Mouse (Mus musculus): ENCODE data around the gene Lcmt1. TPM values are rescaled to one million over a fixed set of nuclear protein-coding genes. Genes with fewer than 3 reads are reported as not detected.

Lcmt1 gene
- total and polyA plus RNA-seq, 3 experiments, result 26.4 to 34.8 (median 27.6) TPM

- TF ChIP-seq MYC (IDR thresholded peaks at IDR 0.05; ENCODE audit: low read depth, low read length), result no peak
- no peak for TF ChIP-seq GABPA (IDR thresholded peaks at IDR 0.05; ENCODE audit: insufficient replicate concordance, low read depth, low read length)
Observed at GRCm38 (mm10) chr7:123361229-123361980, 8.2 kb upstream of the Lcmt1 start (continued).

- Histone ChIP-seq H3K4me2 (ENCODE audit: insufficient read depth, low read depth, poor library complexity, severe bottlenecking) (no peak overlapping the region), H3K27ac (ENCODE audit: insufficient read depth, low read depth) (no peak overlapping the region), H3K9ac (ENCODE audit: insufficient read depth, low read depth) (no peak overlapping the region), H3K79me2 (replicated peaks; ENCODE audit: control insufficient read depth, extremely low read depth, insufficient read depth, poor library complexity, severe bottlenecking) (peaks cover 50% of the 10 kb centered on the region), H3K4me1 (ENCODE audit: control insufficient read depth in 1 of 2, insufficient read depth in 2 of 2) (peaks cover 31 to 98% of the 10 kb centered on the region in 2 experiments), H3K36me3 (replicated peaks in 1 of 2; ENCODE audit: control insufficient read depth in 1 of 2, insufficient read depth in 1 of 2, low read length in 1 of 2) (peaks cover 0 to 54% of the 10 kb centered on the region in 2 experiments), H3K4me3 (replicated peaks in 1 of 3; ENCODE audit: low read depth in 2 of 3, low read length in 2 of 3, poor library complexity in 1 of 3) (no peak overlapping the region), H3K27me3 (replicated peaks) (no peaks in the 10 kb centered on the region), H3K9me3 (replicated peaks; ENCODE audit: low read length) (no peaks in the 10 kb centered on the region)
- DNase-seq (ENCODE audit: extremely low read depth), result no peak
- dilution Hi-C loops (cut with MboI; ENCODE audit: extremely low pct_ligation_motif_present, extremely low pct_unique_long_range_greater_than_20kb, low sequenced_read_pairs) (no loop called here), in situ Hi-C loops (cut with MboI; ENCODE audit: low pct_ligation_motif_present, low pct_unique_long_range_greater_than_20kb, low sequenced_read_pairs) (no loop called here)
- no peak for TF ChIP-seq ZNF384 (IDR thresholded peaks at IDR 0.05; ENCODE audit: low read depth, low read length)
Observed at GRCm38 (mm10) chr7:123362806-123363205, 6.8 kb upstream of the Lcmt1 start.

- Histone ChIP-seq H3K27ac (ENCODE audit: insufficient read depth, low read depth) (no peak overlapping the region), H3K4me1 (ENCODE audit: control insufficient read depth in 1 of 2, insufficient read depth in 2 of 2) (peaks cover 33 to 91% of the 10 kb centered on the region in 2 experiments)
- dilution Hi-C loops (cut with MboI; ENCODE audit: extremely low pct_ligation_motif_present, extremely low pct_unique_long_range_greater_than_20kb, low sequenced_read_pairs), result no loop called here
Observed at GRCm38 (mm10) chr7:123363971-123364370, 5.6 kb upstream of the Lcmt1 start.

GRCm38 (mm10) chr7:123365876-123366741 is 3.5 kb upstream of the Lcmt1 start:
- Histone ChIP-seq H3K79me2 (replicated peaks; ENCODE audit: control insufficient read depth, extremely low read depth, insufficient read depth, poor library complexity, severe bottlenecking) (peaks cover 40% of the 10 kb centered on the region), H3K27ac (ENCODE audit: insufficient read depth, low read depth) (no peak overlapping the region), H3K4me1 (ENCODE audit: control insufficient read depth in 1 of 2, insufficient read depth in 2 of 2) (peaks cover 30 to 78% of the 10 kb centered on the region in 2 experiments), H3K36me3 (replicated peaks in 1 of 2; ENCODE audit: control insufficient read depth in 1 of 2, insufficient read depth in 1 of 2, low read length in 1 of 2) (peaks cover 0 to 46% of the 10 kb centered on the region in 2 experiments), H3K9ac (ENCODE audit: insufficient read depth, low read depth) (no peak overlapping the region), H3K27me3 (replicated peaks) (no peaks in the 10 kb centered on the region), H3K4me2 (ENCODE audit: insufficient read depth, low read depth, poor library complexity, severe bottlenecking) (no peak overlapping the region), H3K4me3 (replicated peaks in 1 of 3; ENCODE audit: low read depth in 2 of 3, low read length in 2 of 3, poor library complexity in 1 of 3) (no peak overlapping the region), H3K9me3 (replicated peaks; ENCODE audit: low read length) (no peaks in the 10 kb centered on the region)
- dilution Hi-C loops (cut with MboI; ENCODE audit: extremely low pct_ligation_motif_present, extremely low pct_unique_long_range_greater_than_20kb, low sequenced_read_pairs), result no loop called here
- in situ Hi-C loops (cut with MboI; ENCODE audit: low pct_ligation_motif_present, low pct_unique_long_range_greater_than_20kb, low sequenced_read_pairs), result no loop called here
- no peak for DNase-seq (ENCODE audit: extremely low read depth)
- TF ChIP-seq MAX (IDR thresholded peaks at IDR 0.05; ENCODE audit: low read length), result no peak
- TF ChIP-seq MXI1 (IDR thresholded peaks at IDR 0.05; ENCODE audit: low read depth, low read length), result no peak
- TF ChIP-seq POLR2A (IDR thresholded peaks at IDR 0.05; ENCODE audit: low read depth, low read length), result no peak
- TF ChIP-seq JUND (conservative IDR thresholded peaks at IDR 0.05; ENCODE audit: low read depth, low read length), result no peak
- no peak for TF ChIP-seq BHLHE40 (IDR thresholded peaks at IDR 0.05; ENCODE audit: low read depth, low read length)

More at GRCm38 (mm10) chr7:123363971-123364370, 5.6 kb upstream of the Lcmt1 start:
- no peak for DNase-seq (ENCODE audit: extremely low read depth)
- Histone ChIP-seq H3K79me2 (replicated peaks; ENCODE audit: control insufficient read depth, extremely low read depth, insufficient read depth, poor library complexity, severe bottlenecking) (peaks cover 46% of the 10 kb centered on the region), H3K4me2 (ENCODE audit: insufficient read depth, low read depth, poor library complexity, severe bottlenecking) (no peak overlapping the region), H3K36me3 (replicated peaks in 1 of 2; ENCODE audit: control insufficient read depth in 1 of 2, insufficient read depth in 1 of 2, low read length in 1 of 2) (peaks cover 0 to 51% of the 10 kb centered on the region in 2 experiments), H3K9ac (ENCODE audit: insufficient read depth, low read depth) (no peak overlapping the region), H3K9me3 (replicated peaks; ENCODE audit: low read length) (no peaks in the 10 kb centered on the region), H3K4me3 (replicated peaks in 1 of 3; ENCODE audit: low read depth in 2 of 3, low read length in 2 of 3, poor library complexity in 1 of 3) (no peak overlapping the region), H3K27me3 (replicated peaks) (no peaks in the 10 kb centered on the region)
- TF ChIP-seq USF1 (IDR thresholded peaks at IDR 0.05; ENCODE audit: low read depth, low read length), result no peak
- no peak for TF ChIP-seq PAX5 (IDR thresholded peaks at IDR 0.05; ENCODE audit: low read length)
- no peak for TF ChIP-seq ELF1 (IDR thresholded peaks at IDR 0.05; ENCODE audit: low read depth, low read length)
- no peak for TF ChIP-seq GABPA (IDR thresholded peaks at IDR 0.05; ENCODE audit: insufficient replicate concordance, low read depth, low read length)
- no peak for TF ChIP-seq SIN3A (IDR thresholded peaks at IDR 0.05; ENCODE audit: low read length)
- no peak for TF ChIP-seq POLR2A (IDR thresholded peaks at IDR 0.05; ENCODE audit: low read depth, low read length)
- TF ChIP-seq MAFK (IDR thresholded peaks at IDR 0.05; ENCODE audit: insufficient replicate concordance, low read length), result no peak
- in situ Hi-C loops (cut with MboI; ENCODE audit: low pct_ligation_motif_present, low pct_unique_long_range_greater_than_20kb, low sequenced_read_pairs), result no loop called here
